Mouse (Mus musculus) CH12F3 (cell line): ENCODE results near the gene Ptprd.

Experiments used
- in situ Hi-C: fragments of 300-500 bp; cut with MboI; formaldehyde crosslinking; loops from 2 replicates; pipeline ENCODE4 v1.14.3; 2020; ENCODE audit warnings: low sequenced_read_pairs

Gene Ptprd

GRCm38 (mm10) chr4:75993092-75993491 lies 2218.7 kb downstream of the Ptprd start:
- in situ Hi-C loops: no loop called here

- in situ Hi-C loops: no loop called here
Observed at GRCm38 (mm10) chr4:75991621-75992245, 2220.0 kb downstream of the Ptprd start.

GRCm38 (mm10) chr4:75974728-75975127 lies 2237.0 kb downstream of the Ptprd start:
- in situ Hi-C loops: no loop called here

GRCm38 (mm10) chr4:75973322-75973721 lies 2238.4 kb downstream of the Ptprd start:
- in situ Hi-C loops: no loop called here

GRCm38 (mm10) chr4:75969961-75970360 lies 2241.8 kb downstream of the Ptprd start:
- in situ Hi-C loops: no loop called here

GRCm38 (mm10) chr4:75968618-75969017 lies 2243.1 kb downstream of the Ptprd start:
- in situ Hi-C loops: no loop called here

GRCm38 (mm10) chr4:75965810-75966209 lies 2246.0 kb downstream of the Ptprd start:
- in situ Hi-C loops: no loop called here

- in situ Hi-C loops: no loop called here
Observed at GRCm38 (mm10) chr4:75962916-75963315, 2248.8 kb downstream of the Ptprd start.

GRCm38 (mm10) chr4:75961865-75962264 lies 2249.9 kb downstream of the Ptprd start:
- in situ Hi-C loops: no loop called here

- in situ Hi-C loops: no loop called here
Observed at GRCm38 (mm10) chr4:75953349-75954060, 2258.3 kb downstream of the Ptprd start.

- in situ Hi-C loops: no loop called here
Observed at GRCm38 (mm10) chr4:75950582-75950981, 2261.2 kb downstream of the Ptprd start.

GRCm38 (mm10) chr4:75894871-75895270 lies 2316.9 kb downstream of the Ptprd start:
- in situ Hi-C loops: no loop called here
